In genomic region chr8:20566753-20567152, GRCm38 (mm10) we compare ENCODE assay signal across 1 mouse cellular context. TPM values are rescaled to one million over a fixed set of nuclear protein-coding genes. Genes with fewer than 3 reads are reported as not detected.
"Had no signal": no experiment of that assay in that cellular context is flagged by ENCODE, and none has a peak within 500 bp of the region (broad histone marks: within the 10 kb centered on the region; RNA-seq: fewer than 3 reads in every experiment).

No protein-coding gene starts in this region.

RNA-seq across cellular contexts. Expression of gene Gm21119, which starts 48.0 kb away (rescaled TPM):
- total RNA-seq: hematopoietic stem cell, adult 5-6 weeks had no signal
